Mouse (Mus musculus): ENCODE data around the gene Sh3d19. TPM values are rescaled to one million over a fixed set of nuclear protein-coding genes. Genes with fewer than 3 reads are reported as not detected.
"Not testable (repeated sequence)": the region's sequence is repeated elsewhere in the genome, so short reads cannot be mapped to it uniquely, and the experiment has no call there.

Sh3d19 gene
- total and polyA plus RNA-seq, 3 experiments, result 0.16 to 0.76 (median 0.33) TPM

DNA sequence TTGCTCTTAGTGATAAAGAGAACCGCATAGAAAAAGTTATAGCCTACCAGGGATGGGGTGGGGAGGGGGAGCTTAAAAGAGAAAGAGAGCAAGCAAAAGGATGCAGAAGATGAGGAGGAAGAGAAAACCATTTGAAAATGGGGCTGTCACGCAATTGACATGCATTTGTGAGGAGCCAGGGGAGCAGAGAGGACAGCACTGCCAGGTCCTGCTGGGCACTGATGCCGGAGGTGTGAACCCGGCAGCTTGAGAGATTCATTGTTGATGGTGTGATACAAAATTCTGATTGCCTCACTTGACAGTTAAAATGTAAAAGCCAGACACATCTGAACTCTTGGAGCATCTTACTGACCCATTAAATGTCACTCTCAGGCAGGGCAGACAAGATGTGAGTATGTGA, 3.5 kb downstream of the Sh3d19 start:
- no peak overlapping the region for H3K4me3 ChIP-seq (replicated peaks in 1 of 3; ENCODE audit: low read depth in 2 of 3, low read length in 2 of 3, poor library complexity in 1 of 3)
- H3K4me2 ChIP-seq (ENCODE audit: insufficient read depth, low read depth, poor library complexity, severe bottlenecking), result no peak overlapping the region
- TF ChIP-seq CTCF (conservative IDR thresholded peaks at IDR 0.05 in 1 of 2, IDR thresholded peaks at IDR 0.05 in 1 of 2; ENCODE audit: low read depth in 2 of 2, low read length in 2 of 2), result no peak
- TF ChIP-seq IRF4 (IDR thresholded peaks at IDR 0.05; ENCODE audit: low read depth, low read length), result no peak
- in situ Hi-C loops (cut with MboI; ENCODE audit: low pct_ligation_motif_present, low pct_unique_long_range_greater_than_20kb, low sequenced_read_pairs), result no loop called here
- H3K27me3 ChIP-seq (replicated peaks), result no peaks in the 10 kb centered on the region
- H3K4me1 ChIP-seq (ENCODE audit: control insufficient read depth in 1 of 2, insufficient read depth in 2 of 2), result peaks cover 0 to 7% of the 10 kb centered on the region in 2 experiments; a peak in 2 of 4 replicates
- H3K9ac ChIP-seq (ENCODE audit: insufficient read depth, low read depth), result no peak overlapping the region
- dilution Hi-C loops (cut with MboI; ENCODE audit: extremely low pct_ligation_motif_present, extremely low pct_unique_long_range_greater_than_20kb, low sequenced_read_pairs), result no loop called here
- no peaks in the 10 kb centered on the region for H3K36me3 ChIP-seq (replicated peaks in 1 of 2; ENCODE audit: control insufficient read depth in 1 of 2, insufficient read depth in 1 of 2, low read length in 1 of 2)
- H3K27ac ChIP-seq (ENCODE audit: insufficient read depth, low read depth), result no peak overlapping the region
- no peaks in the 10 kb centered on the region; the same call in 1 of the 2 replicates for H3K79me2 ChIP-seq (replicated peaks; ENCODE audit: control insufficient read depth, extremely low read depth, insufficient read depth, poor library complexity, severe bottlenecking)
- no peak for DNase-seq (ENCODE audit: extremely low read depth)
- no peaks in the 10 kb centered on the region for H3K9me3 ChIP-seq (replicated peaks; ENCODE audit: low read length)

DNA sequence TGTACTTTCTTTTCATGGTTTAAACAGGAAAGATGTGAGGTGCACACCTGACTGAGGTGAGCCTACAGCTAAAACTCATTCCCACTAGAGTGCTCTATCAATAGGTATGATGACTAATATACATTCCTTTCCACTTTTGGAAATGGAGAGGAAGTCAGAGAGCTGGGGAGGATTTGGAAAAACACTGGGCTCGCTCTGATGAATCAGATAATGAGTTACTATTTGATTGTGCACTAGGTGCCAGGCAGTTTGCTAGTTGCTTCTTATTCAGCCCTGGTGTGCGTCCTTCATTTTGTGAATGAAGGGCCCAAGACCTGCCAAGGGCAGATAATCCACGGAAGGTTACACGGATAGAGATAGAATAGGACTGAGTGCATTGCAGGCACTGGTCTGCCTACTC, 9.1 kb downstream of the Sh3d19 start:
- Histone ChIP-seq H3K9me3 (replicated peaks; ENCODE audit: low read length) (peaks cover 3% of the 10 kb centered on the region), H3K36me3 (replicated peaks in 1 of 2; ENCODE audit: control insufficient read depth in 1 of 2, insufficient read depth in 1 of 2, low read length in 1 of 2) (no peaks in the 10 kb centered on the region), H3K79me2 (replicated peaks; ENCODE audit: control insufficient read depth, extremely low read depth, insufficient read depth, poor library complexity, severe bottlenecking) (no peaks in the 10 kb centered on the region; the same call in 1 of the 2 replicates), H3K4me3 (replicated peaks in 1 of 3; ENCODE audit: low read depth in 2 of 3, low read length in 2 of 3, poor library complexity in 1 of 3) (no peak overlapping the region), H3K27ac (ENCODE audit: insufficient read depth, low read depth) (no peak overlapping the region), H3K4me2 (ENCODE audit: insufficient read depth, low read depth, poor library complexity, severe bottlenecking) (no peak overlapping the region), H3K9ac (ENCODE audit: insufficient read depth, low read depth) (no peak overlapping the region), H3K4me1 (ENCODE audit: control insufficient read depth in 1 of 2, insufficient read depth in 2 of 2) (peaks cover 0 to 17% of the 10 kb centered on the region in 2 experiments; a peak in 2 of 4 replicates), H3K27me3 (replicated peaks) (no peaks in the 10 kb centered on the region)
- in situ Hi-C loops (cut with MboI; ENCODE audit: low pct_ligation_motif_present, low pct_unique_long_range_greater_than_20kb, low sequenced_read_pairs) (no loop called here), dilution Hi-C loops (cut with MboI; ENCODE audit: extremely low pct_ligation_motif_present, extremely low pct_unique_long_range_greater_than_20kb, low sequenced_read_pairs) (no loop called here)
- TF ChIP-seq RAD21 (IDR thresholded peaks at IDR 0.05; ENCODE audit: low read depth, low read length), result no peak
- no peak for TF ChIP-seq BHLHE40 (IDR thresholded peaks at IDR 0.05; ENCODE audit: low read depth, low read length)
- TF ChIP-seq JUN (IDR thresholded peaks at IDR 0.05; ENCODE audit: insufficient read depth, low read depth, low read length), result no peak
- no peak for TF ChIP-seq E2F4 (IDR thresholded peaks at IDR 0.05; ENCODE audit: insufficient replicate concordance, low read depth, low read length)
- TF ChIP-seq POLR2A (IDR thresholded peaks at IDR 0.05; ENCODE audit: low read depth, low read length), result no peak
- TF ChIP-seq USF2 (conservative IDR thresholded peaks at IDR 0.05; ENCODE audit: low read depth, low read length), result no peak
- DNase-seq (ENCODE audit: extremely low read depth), result no peak

- H3K36me3 ChIP-seq (replicated peaks in 1 of 2; ENCODE audit: control insufficient read depth in 1 of 2, insufficient read depth in 1 of 2, low read length in 1 of 2); H3K79me2 ChIP-seq (replicated peaks; ENCODE audit: control insufficient read depth, extremely low read depth, insufficient read depth, poor library complexity, severe bottlenecking); H3K9me3 ChIP-seq (replicated peaks; ENCODE audit: low read length); H3K9ac ChIP-seq (ENCODE audit: insufficient read depth, low read depth); dilution Hi-C loops (cut with MboI; ENCODE audit: extremely low pct_ligation_motif_present, extremely low pct_unique_long_range_greater_than_20kb, low sequenced_read_pairs); H3K27ac ChIP-seq (ENCODE audit: insufficient read depth, low read depth); H3K4me3 ChIP-seq (replicated peaks in 1 of 3; ENCODE audit: low read depth in 2 of 3, low read length in 2 of 3, poor library complexity in 1 of 3); in situ Hi-C loops (cut with MboI; ENCODE audit: low pct_ligation_motif_present, low pct_unique_long_range_greater_than_20kb, low sequenced_read_pairs); H3K4me2 ChIP-seq (ENCODE audit: insufficient read depth, low read depth, poor library complexity, severe bottlenecking); DNase-seq (ENCODE audit: extremely low read depth); H3K27me3 ChIP-seq (replicated peaks): not testable (repeated sequence)
- H3K4me1 ChIP-seq (ENCODE audit: control insufficient read depth in 1 of 2, insufficient read depth in 2 of 2), result peaks cover 0 to 21% of the 10 kb centered on the region in 2 experiments; a peak in 2 of 4 replicates
Measured at GRCm38 (mm10) chr3:85981761-85982160, 10.9 kb downstream of the Sh3d19 start.
